Comparison of ENCODE assay signal across 24 mouse cellular contexts in genomic region chr2:132127904-132128303, GRCm38 (mm10). TPM values are rescaled to one million over a fixed set of nuclear protein-coding genes. Genes with fewer than 3 reads are reported as not detected.
A peak's percentile ranks its signal among the peaks of the same experiment; 100 is the strongest.
DNase-seq lines count a peak whose midpoint lies in the region; ATAC-seq and TF ChIP-seq lines count a peak whose summit lies in the region.
"Had no signal": no experiment of that assay in that cellular context is flagged by ENCODE, and none has a peak within 500 bp of the region (broad histone marks: within the 10 kb centered on the region; RNA-seq: fewer than 3 reads in every experiment).

No protein-coding gene starts in this region.

- H3K4me2 ChIP-seq in midbrain, embryonic 13.5 days (replicated peaks): no peak overlapping the region
- no peak overlapping the region for H3K4me2 ChIP-seq in midbrain, embryonic 15.5 days
- no peak overlapping the region for H3K4me2 ChIP-seq in liver, embryonic 12.5 days
- H3K4me2 ChIP-seq: embryonic facial prominence, embryonic 13.5 days; forebrain, embryonic 15.5 days; heart, embryonic 11.5 days; heart, embryonic 15.5 days had no signal

- DNase-seq in adrenal gland, adult (ENCODE audit: inconsistent age in 2 of 2, low spot score in 1 of 2): peak; percentile 63 to 78
- no peak for DNase-seq in adrenal gland, postnatal 14 days
- peak; percentile 52 for DNase-seq in gastrocnemius, adult 2 months
- no peak for DNase-seq in gastrocnemius, adult 8-10 months (ENCODE audit: low spot score in 2 of 2)
- DNase-seq: adrenal gland, postnatal 10 days; B cell, adult 2 months; cerebellum, adult 18-20 months; cerebellum, adult 9-11 months; cerebellum, postnatal 36 days; gastrocnemius, postnatal 10 days; heart, adult 18-20 months had no signal

- peak overlapping the region; percentile 38; the same call in 1 of the 2 replicates for H3K27ac ChIP-seq in gastrocnemius, adult 2 months
- 0 out of 2 replicates have a peak overlapping the region, but pooled peaks have one; percentile 6 for H3K27ac ChIP-seq in midbrain, embryonic 13.5 days
- no peak overlapping the region for H3K27ac ChIP-seq in midbrain, embryonic 15.5 days
- no peak overlapping the region for H3K27ac ChIP-seq in liver, embryonic 12.5 days
- H3K27ac ChIP-seq: embryonic facial prominence, embryonic 13.5 days; forebrain, embryonic 15.5 days; heart, embryonic 15.5 days; hindbrain, embryonic 10.5 days had no signal

- 53% methylated on average over 10 of the region's 10 CpGs for WGBS in midbrain, embryonic 13.5 days
- WGBS in midbrain, embryonic 15.5 days: 45% methylated on average over 10 of the region's 10 CpGs
- WGBS in liver, embryonic 12.5 days (ENCODE audit: insufficient replicate concordance): 70% methylated on average over 10 of the region's 10 CpGs

- intact Hi-C loops in gastrocnemius, adult 2 months (cut with DNase I): no loop called here

- H3K9me3 ChIP-seq in midbrain, embryonic 13.5 days: no peaks in the 10 kb centered on the region
- H3K9me3 ChIP-seq in midbrain, embryonic 15.5 days: no peaks in the 10 kb centered on the region
- no peaks in the 10 kb centered on the region for H3K9me3 ChIP-seq in liver, embryonic 12.5 days (replicated peaks)
- H3K9me3 ChIP-seq: embryonic facial prominence, embryonic 13.5 days; forebrain, embryonic 15.5 days; G1E; heart, embryonic 15.5 days; hindbrain, embryonic 10.5 days had no signal

- TF ChIP-seq CTCF in gastrocnemius, adult 2 months (IDR thresholded peaks at IDR 0.05): no peak

- no peak overlapping the region for H3K9ac ChIP-seq in midbrain, embryonic 13.5 days (replicated peaks)
- H3K9ac ChIP-seq in midbrain, embryonic 15.5 days: no peak overlapping the region
- H3K9ac ChIP-seq in liver, embryonic 12.5 days: no peak overlapping the region
- H3K9ac ChIP-seq: embryonic facial prominence, embryonic 13.5 days; forebrain, embryonic 15.5 days; heart, embryonic 15.5 days had no signal

- peaks cover 16% of the 10 kb centered on the region for H3K4me1 ChIP-seq in midbrain, embryonic 13.5 days (replicated peaks)
- H3K4me1 ChIP-seq in midbrain, embryonic 15.5 days: peaks cover 15% of the 10 kb centered on the region
- peaks cover 9% of the 10 kb centered on the region for H3K4me1 ChIP-seq in liver, embryonic 12.5 days

- H3K4me3 ChIP-seq in gastrocnemius, adult 2 months: no peak overlapping the region
- H3K4me3 ChIP-seq in midbrain, embryonic 13.5 days (replicated peaks): no peak overlapping the region
- H3K4me3 ChIP-seq in midbrain, embryonic 15.5 days: no peak overlapping the region
- no peak overlapping the region for H3K4me3 ChIP-seq in liver, embryonic 12.5 days
- H3K4me3 ChIP-seq: embryonic facial prominence, embryonic 13.5 days; forebrain, embryonic 15.5 days; heart, embryonic 15.5 days; hindbrain, embryonic 10.5 days had no signal

- H3K36me3 ChIP-seq in midbrain, embryonic 13.5 days: no peaks in the 10 kb centered on the region
- no peaks in the 10 kb centered on the region for H3K36me3 ChIP-seq in midbrain, embryonic 15.5 days (replicated peaks)
- no peaks in the 10 kb centered on the region for H3K36me3 ChIP-seq in liver, embryonic 12.5 days
- H3K36me3 ChIP-seq: embryonic facial prominence, embryonic 13.5 days; forebrain, embryonic 15.5 days; G1E; heart, embryonic 15.5 days; hindbrain, embryonic 10.5 days had no signal

- H3K27me3 ChIP-seq in midbrain, embryonic 13.5 days: no peaks in the 10 kb centered on the region
- no peaks in the 10 kb centered on the region for H3K27me3 ChIP-seq in midbrain, embryonic 15.5 days (replicated peaks)
- H3K27me3 ChIP-seq in liver, embryonic 12.5 days (replicated peaks): no peaks in the 10 kb centered on the region
- H3K27me3 ChIP-seq: embryonic facial prominence, embryonic 13.5 days; forebrain, embryonic 15.5 days; heart, embryonic 15.5 days had no signal

- no peak for ATAC-seq in midbrain, embryonic 13.5 days
- no peak for ATAC-seq in midbrain, embryonic 15.5 days (replicated peaks)
- ATAC-seq in liver, embryonic 12.5 days: no peak
- ATAC-seq: CD4-positive, CD25-positive, alpha-beta regulatory T cell, adult 4 months; forebrain, embryonic 15.5 days; hindbrain, embryonic 16.5 days; inflammation-experienced regulatory T-cells, adult 6 months; intestine, postnatal 0 days had no signal

RNA-seq across cellular contexts. Expression of gene Slc23a2, which starts 17.0 kb away (rescaled TPM):
- total RNA-seq in adrenal gland, postnatal 14 days (2021): 82.8 and 109 TPM in 2 replicates
- total RNA-seq in gastrocnemius, adult 2 months (2021): 10 to 100 TPM in 1 of 2 experiments, 1 to 10 TPM in 1; 7.7 to 10.8 TPM
- 10 to 100 TPM in 2 of 4 experiments, 1 to 10 TPM in 2; 8.0 to 10.3 (median 9.6) TPM for total RNA-seq in gastrocnemius, adult 8-10 months (2022)
- 19.8 and 22.7 TPM in 2 replicates for polyA plus RNA-seq in midbrain, embryonic 13.5 days (2015; fragmentation: Nextera tagmentation; extraction: Ambion mirVana)
- 36.3 TPM in 2 replicates for polyA plus RNA-seq in midbrain, embryonic 15.5 days (2015; fragmentation: Nextera tagmentation; extraction: Ambion mirVana)
- 3.0 and 5.1 TPM in 2 replicates for polyA plus RNA-seq in liver, embryonic 12.5 days (2016; fragmentation: Nextera tagmentation; extraction: Ambion mirVana)

Comparison
In these comparisons a context has a peak if more than half of its experiments do, and no peak if none do; other contexts are left out.
1. DNase-seq: peak in adrenal gland, adult (2 of 2) and gastrocnemius, adult 2 months (single experiment); none in adrenal gland, postnatal 14 days (single experiment) and gastrocnemius, adult 8-10 months (0 of 2).
2. H3K27ac ChIP-seq: peak in gastrocnemius, adult 2 months (single experiment) and midbrain, embryonic 13.5 days (single experiment); none in midbrain, embryonic 15.5 days (single experiment) and liver, embryonic 12.5 days (single experiment).